Mouse (Mus musculus): ENCODE results near the gene Bhmt2. TPM values are rescaled to one million over a fixed set of nuclear protein-coding genes. Genes with fewer than 3 reads are reported as not detected.

The Bhmt2 gene
- polyA plus RNA-seq, 1 experiment, result not detected

DNA sequence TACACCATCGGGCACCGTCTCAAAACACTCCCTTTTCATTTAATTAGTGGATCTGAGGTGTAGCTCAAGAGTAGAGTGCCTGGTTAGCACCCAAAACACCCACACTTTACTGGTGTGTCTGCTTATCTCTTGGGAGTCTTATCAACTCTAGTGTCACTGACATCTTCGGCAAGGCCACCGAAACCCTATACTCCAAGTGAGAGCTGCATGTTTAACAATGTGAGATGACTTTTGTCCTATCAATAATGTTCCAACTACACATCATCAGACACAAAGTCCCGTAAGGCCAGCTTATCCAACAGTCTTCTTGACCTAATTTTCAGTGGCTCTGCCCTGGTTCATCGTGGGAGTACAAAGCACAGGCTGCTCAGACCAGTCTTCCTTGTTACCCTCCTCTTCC lies 20.7 kb downstream of the Bhmt2 start:
- Histone ChIP-seq H3K27ac (ENCODE audit: insufficient read depth, low read depth, low read length) (no peak overlapping the region), H3K4me1 (ENCODE audit: control insufficient read depth, insufficient read depth, low read length) (no peaks in the 10 kb centered on the region), H3K4me3 (ENCODE audit: insufficient read depth, low read length) (no peak overlapping the region)
- TF ChIP-seq POLR2A (IDR thresholded peaks at IDR 0.05; ENCODE audit: borderline replicate concordance, low read depth, low read length) (no peak), CTCF (IDR thresholded peaks at IDR 0.05; ENCODE audit: low read depth, low read length) (no peak)

DNA sequence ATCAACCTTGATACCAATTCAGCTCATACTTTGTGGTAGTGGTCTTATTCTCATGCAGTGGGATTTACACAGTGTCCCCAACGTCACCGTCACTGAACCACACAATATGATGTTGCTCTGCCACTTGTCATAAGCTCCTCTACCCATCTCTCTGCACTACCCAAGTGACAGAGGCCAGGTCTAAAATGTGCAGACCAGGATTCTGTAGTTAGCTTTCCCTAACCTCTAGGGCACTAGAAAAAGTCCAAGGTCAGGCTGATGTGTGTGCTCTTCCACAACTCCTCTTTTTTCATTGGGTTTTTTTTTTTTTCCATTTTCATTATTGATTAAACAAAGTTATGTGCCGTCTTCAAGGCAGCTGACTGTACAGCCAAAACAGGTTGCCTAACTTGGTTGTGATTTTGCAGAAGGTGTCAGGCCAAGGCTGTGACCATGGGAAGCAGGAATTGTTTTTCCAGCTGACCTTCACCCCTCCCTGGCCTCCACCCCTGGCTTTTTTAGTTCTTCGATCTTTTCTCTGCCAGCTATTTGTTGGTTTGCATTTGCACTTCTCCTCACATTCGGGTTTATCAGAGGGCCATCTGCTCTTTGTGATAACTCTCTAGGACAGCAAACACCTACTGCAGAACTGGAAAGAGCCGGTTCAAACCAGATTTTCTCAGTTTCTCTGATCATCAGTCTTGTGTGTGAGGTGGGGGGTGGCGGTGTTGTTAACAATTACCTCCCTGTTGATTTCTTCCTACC lies 25.5 kb downstream of the Bhmt2 start:
- Histone ChIP-seq H3K4me3 (ENCODE audit: insufficient read depth, low read length) (no peak overlapping the region), H3K4me1 (ENCODE audit: control insufficient read depth, insufficient read depth, low read length) (no peaks in the 10 kb centered on the region), H3K27ac (ENCODE audit: insufficient read depth, low read depth, low read length) (no peak overlapping the region)
- no peak for TF ChIP-seq POLR2A (IDR thresholded peaks at IDR 0.05; ENCODE audit: borderline replicate concordance, low read depth, low read length)
- TF ChIP-seq CTCF (IDR thresholded peaks at IDR 0.05; ENCODE audit: low read depth, low read length), result no peak

DNA sequence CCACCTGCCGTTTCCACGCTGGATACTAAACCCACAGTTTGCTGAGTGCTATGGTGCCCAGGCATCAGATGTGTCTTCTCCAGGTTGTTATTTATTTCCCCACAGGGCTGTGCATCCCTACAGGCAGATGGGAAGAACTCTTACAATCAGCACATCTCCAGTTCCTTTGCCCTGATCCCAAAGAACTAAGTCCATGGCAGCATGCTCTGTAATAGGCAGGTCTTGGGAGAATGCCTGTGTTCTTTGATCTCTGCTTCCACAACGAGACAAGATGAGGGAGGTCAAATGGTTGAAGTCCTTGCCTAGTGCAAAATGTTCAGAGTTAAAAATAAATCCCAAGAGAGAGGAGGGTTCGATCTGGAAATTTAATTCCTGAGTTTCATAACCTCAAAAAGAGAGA lies 34.5 kb downstream of the Bhmt2 start:
- no peak for TF ChIP-seq CTCF (IDR thresholded peaks at IDR 0.05; ENCODE audit: low read depth, low read length)
- TF ChIP-seq POLR2A (IDR thresholded peaks at IDR 0.05; ENCODE audit: borderline replicate concordance, low read depth, low read length), result no peak
- Histone ChIP-seq H3K4me3 (ENCODE audit: insufficient read depth, low read length) (no peak overlapping the region), H3K4me1 (ENCODE audit: control insufficient read depth, insufficient read depth, low read length) (no peaks in the 10 kb centered on the region), H3K27ac (ENCODE audit: insufficient read depth, low read depth, low read length) (no peak overlapping the region)

DNA sequence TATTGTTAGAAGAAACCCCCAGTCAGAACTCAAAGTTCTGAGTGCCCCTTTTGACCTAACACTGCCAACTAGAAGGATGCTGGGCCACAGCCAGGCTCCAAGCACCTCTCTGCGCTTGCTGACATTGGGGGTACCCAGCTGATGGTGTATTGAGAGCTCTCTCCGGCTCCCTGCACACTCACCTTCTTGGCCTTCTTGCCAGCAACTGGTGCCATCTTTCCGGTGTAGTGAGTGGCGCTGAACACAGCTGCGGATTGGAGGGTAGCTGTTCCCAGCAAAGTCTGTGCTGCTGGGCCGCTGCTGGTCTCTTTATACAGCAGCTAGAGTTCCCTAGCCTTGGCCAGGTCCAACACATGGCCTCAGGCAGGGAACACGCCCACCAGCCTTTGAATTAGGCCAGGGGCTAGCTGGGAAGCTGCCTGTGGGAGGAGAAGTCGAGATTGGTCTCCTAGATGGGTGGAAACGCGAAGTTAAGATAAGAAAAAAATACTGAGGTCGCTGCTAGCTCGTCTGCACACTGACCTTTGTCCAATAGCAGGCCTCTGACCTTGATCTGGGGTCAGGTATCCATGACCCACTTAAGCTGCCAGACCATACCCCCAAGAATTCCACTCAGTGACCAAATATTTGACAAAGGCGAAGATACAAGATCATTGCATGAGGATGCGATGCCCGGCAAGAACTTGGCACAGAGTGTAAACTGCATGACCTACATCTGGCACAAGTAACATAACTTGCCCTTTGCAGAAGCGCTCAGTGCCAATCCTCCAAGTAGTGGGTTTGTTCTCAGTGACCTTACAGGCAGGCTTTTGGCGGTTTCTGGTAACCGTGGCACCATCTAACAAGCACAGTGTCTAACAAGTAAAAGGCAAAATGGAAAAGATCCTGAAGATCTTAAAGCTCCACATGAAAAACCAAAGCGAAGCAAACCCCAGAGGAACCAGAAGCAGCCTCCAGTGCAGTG lies 36.5 kb downstream of the Bhmt2 start, which contains the start of gene Bhmt:
Gene Bhmt (minus strand): TSS at position 680 of the 964 bp plus-strand sequence.
- Histone ChIP-seq H3K4me3 (ENCODE audit: insufficient read depth, low read length) (no peak within 1 kb of the TSS), H3K27ac (ENCODE audit: insufficient read depth, low read depth, low read length) (no peak within 1 kb of the TSS), H3K4me1 (ENCODE audit: control insufficient read depth, insufficient read depth, low read length) (no peaks in the 10 kb centered on the region)
- TF ChIP-seq POLR2A (IDR thresholded peaks at IDR 0.05; ENCODE audit: borderline replicate concordance, low read depth, low read length) (no peak), CTCF (IDR thresholded peaks at IDR 0.05; ENCODE audit: low read depth, low read length) (no peak)

DNA sequence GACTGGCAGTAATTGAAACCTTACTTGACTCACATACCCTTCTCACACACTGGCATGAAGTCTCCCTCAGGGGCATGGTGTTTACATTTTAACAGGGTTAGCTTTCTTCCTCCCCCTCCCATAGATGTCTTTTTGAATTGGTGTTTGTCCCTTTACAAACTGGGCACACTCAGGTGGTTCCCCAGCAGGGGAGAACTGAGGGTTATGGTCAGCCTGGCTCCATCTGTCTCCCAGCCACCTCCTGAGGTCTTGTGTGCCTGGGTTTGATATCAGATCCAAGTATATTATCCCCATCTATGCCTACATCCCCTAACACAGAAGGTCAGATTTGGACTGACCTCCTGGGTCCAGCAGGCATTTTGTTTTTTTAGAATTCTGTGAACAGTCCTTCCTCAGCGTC lies 37.5 kb downstream of the Bhmt2 start:
- H3K4me1 ChIP-seq (ENCODE audit: control insufficient read depth, insufficient read depth, low read length), result no peaks in the 10 kb centered on the region
- TF ChIP-seq POLR2A (IDR thresholded peaks at IDR 0.05; ENCODE audit: borderline replicate concordance, low read depth, low read length), result no peak
- TF ChIP-seq CTCF (IDR thresholded peaks at IDR 0.05; ENCODE audit: low read depth, low read length), result no peak
- H3K4me3 ChIP-seq (ENCODE audit: insufficient read depth, low read length), result no peak overlapping the region
- H3K27ac ChIP-seq (ENCODE audit: insufficient read depth, low read depth, low read length), result no peak overlapping the region

DNA sequence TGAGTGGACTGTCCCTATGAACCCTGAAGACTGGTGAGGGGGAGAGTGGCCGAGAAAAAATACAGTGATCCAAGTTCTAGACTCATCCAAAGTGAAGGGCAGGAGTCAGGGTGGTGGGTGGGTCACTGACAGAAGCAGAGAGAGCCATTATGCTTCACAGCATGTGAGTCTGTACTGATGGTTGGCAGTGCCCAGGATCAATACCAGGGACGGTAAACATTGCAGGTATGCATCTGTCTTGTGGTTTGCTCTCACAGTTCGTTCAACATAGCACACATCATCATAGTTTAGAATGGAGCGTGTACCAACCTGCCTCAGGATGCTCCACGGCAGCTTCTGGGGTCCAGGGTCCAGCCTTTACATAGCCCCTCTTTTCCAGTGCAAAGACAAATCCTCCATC lies 41.2 kb downstream of the Bhmt2 start:
- Histone ChIP-seq H3K4me3 (ENCODE audit: insufficient read depth, low read length) (no peak overlapping the region), H3K4me1 (ENCODE audit: control insufficient read depth, insufficient read depth, low read length) (no peaks in the 10 kb centered on the region), H3K27ac (ENCODE audit: insufficient read depth, low read depth, low read length) (no peak overlapping the region)
- TF ChIP-seq CTCF (IDR thresholded peaks at IDR 0.05; ENCODE audit: low read depth, low read length), result no peak
- TF ChIP-seq POLR2A (IDR thresholded peaks at IDR 0.05; ENCODE audit: borderline replicate concordance, low read depth, low read length), result no peak

DNA sequence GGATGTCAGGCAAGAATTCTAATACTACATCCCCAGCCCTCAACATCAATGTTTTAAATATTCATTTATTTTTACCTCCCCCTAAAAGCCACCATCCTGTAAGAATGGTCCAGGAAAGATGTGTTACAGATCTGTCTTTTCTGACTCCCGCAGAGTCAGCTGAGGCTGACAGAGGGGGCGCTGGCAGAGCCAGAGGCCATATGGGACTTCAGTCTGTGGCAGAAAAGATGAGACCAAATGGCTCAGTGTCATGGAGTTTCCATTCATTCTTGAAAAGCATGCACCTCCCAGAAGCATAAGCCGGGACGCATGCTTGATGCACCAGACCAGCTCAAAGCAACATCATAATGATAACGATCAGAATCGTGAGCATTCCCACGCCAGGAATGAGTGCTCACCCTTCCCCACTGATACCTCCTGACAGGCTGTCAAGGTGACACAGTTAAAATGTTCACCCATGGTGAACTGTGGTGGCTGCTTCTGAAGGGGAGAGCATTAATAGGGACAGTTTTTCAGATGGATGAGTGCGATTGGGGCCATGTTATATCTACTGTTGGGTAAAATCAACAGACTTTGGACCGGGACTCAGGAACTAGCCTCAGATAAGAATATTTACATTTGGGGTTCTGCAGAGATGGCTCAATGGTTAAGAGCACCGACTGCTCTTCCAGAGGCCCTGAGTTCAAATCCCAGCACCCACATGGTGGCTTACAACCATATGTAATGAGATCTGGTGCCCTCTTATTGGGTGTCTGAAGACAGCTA lies 43.0 kb downstream of the Bhmt2 start:
- Histone ChIP-seq H3K27ac (ENCODE audit: insufficient read depth, low read depth, low read length) (no peak overlapping the region), H3K4me1 (ENCODE audit: control insufficient read depth, insufficient read depth, low read length) (no peaks in the 10 kb centered on the region), H3K4me3 (ENCODE audit: insufficient read depth, low read length) (no peak overlapping the region)
- TF ChIP-seq POLR2A (IDR thresholded peaks at IDR 0.05; ENCODE audit: borderline replicate concordance, low read depth, low read length), result no peak

DNA sequence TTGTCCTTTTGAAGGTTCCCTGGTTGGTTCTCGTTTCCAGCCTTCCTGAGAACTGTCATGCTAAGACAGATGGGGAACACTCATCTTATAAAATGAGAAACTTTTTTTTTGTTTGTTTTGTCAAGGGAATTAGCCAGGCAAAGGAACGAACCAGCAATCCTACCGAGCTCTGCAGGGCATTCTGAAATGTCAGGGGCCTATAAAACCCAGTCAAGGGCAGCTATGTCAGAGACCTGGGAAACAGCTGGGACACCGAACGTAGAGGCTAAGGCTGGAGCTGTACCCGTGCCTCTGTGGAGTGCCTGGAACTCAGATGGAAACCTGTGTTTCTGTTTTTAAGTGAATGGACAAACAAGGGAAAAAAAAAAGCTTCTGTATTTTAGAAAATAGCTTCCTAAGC lies 45.2 kb downstream of the Bhmt2 start:
- H3K27ac ChIP-seq (ENCODE audit: insufficient read depth, low read depth, low read length), result no peak overlapping the region
- H3K4me1 ChIP-seq (ENCODE audit: control insufficient read depth, insufficient read depth, low read length), result no peaks in the 10 kb centered on the region
- TF ChIP-seq POLR2A (IDR thresholded peaks at IDR 0.05; ENCODE audit: borderline replicate concordance, low read depth, low read length) (no peak), CTCF (IDR thresholded peaks at IDR 0.05; ENCODE audit: low read depth, low read length) (no peak)
- no peak overlapping the region for H3K4me3 ChIP-seq (ENCODE audit: insufficient read depth, low read length)

DNA sequence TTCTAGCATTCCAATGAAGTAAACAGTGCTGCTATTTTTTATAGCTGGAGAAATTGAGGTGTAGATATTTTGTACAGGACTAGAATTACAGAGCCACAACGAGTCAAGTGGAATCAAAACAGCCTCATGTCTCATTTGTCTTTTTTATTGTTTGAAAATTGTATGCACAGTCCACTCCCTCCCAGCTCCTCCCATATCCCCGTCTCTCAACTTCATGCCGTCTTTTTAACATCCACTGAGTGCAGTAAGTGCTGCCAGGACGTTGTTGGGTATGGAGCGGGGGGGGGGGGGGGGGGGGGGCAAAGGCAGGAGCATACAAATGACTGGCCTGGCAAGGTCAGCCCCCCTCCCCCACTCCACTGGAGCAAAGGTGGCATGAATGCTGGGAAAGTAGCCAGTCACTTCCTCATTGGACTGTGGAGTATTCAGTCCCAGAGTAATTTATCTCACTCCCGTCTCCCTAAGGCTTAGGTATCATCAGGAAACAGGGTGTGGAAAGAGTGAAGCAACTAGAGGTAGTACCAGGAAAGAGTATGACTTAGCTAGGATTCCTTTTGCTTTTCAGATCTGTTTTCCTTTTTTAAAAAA lies 59.6 kb downstream of the Bhmt2 start:
- TF ChIP-seq POLR2A (IDR thresholded peaks at IDR 0.05; ENCODE audit: borderline replicate concordance, low read depth, low read length), result no peak
- TF ChIP-seq CTCF (IDR thresholded peaks at IDR 0.05; ENCODE audit: low read depth, low read length), result no peak
- H3K4me3 ChIP-seq (ENCODE audit: insufficient read depth, low read length), result no peak overlapping the region
- no peak overlapping the region for H3K27ac ChIP-seq (ENCODE audit: insufficient read depth, low read depth, low read length)
- H3K4me1 ChIP-seq (ENCODE audit: control insufficient read depth, insufficient read depth, low read length), result no peaks in the 10 kb centered on the region
